Mouse (Mus musculus) Muller cell, postnatal 12 days (primary cell): ENCODE data around the gene Casp9.

Source experiments
- DNase-seq: peaks from one replicate; pipeline ENCODE4 v3.0.0-alpha.2; 2015; ENCODE audit errors: inconsistent ontology term

Casp9 gene

GRCm38 (mm10) chr4:141865006-141865405, 71.6 kb downstream of the Casp9 start:
- no peak for DNase-seq
